Mouse (Mus musculus): ENCODE measurements at regions not wholly inside any gene's neighbourhood (a gene's known extent, or its start where the extent isn't known, plus 50 kb on each side); places are given as distances from the start of the nearest gene placed in this dataset.

DNA sequence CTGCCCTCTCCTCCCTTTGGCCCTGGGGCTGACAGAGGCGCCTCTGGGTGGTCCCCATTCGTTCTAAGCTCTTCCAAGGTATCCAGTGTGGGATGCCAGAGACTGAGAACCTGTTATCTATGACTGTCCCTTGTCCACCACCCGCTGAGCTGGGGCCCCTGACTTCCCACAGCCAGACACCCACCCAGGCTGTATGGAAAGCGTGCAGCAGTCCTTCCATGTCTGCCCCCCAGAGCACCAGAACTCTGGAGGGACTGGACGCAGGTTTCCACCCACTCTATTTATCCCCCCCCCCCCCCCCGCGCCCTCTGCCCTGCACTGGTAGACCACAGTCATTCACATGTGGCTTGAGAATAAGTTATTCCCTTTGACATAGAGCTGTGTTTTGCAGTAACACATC is 408.5 kb upstream of the B3galt2 start:
- TF ChIP-seq CTCF (IDR thresholded peaks at IDR 0.05; ENCODE audit: low read depth) (no peak), EP300 (IDR thresholded peaks at IDR 0.05; ENCODE audit: low read depth) (no peak)
